ENCODE assay signal across 25 mouse cellular contexts in genomic region chr17:74904956-74905355, GRCm38 (mm10).
DNase-seq lines count a peak whose midpoint lies in the region; ATAC-seq and TF ChIP-seq lines count a peak whose summit lies in the region.
"Had no signal": no experiment of that assay in that cellular context is flagged by ENCODE, and none has a peak within 500 bp of the region (broad histone marks: within the 10 kb centered on the region; RNA-seq: fewer than 3 reads in every experiment).

No protein-coding gene starts in this region.

- H3K27ac ChIP-seq in forebrain, embryonic 11.5 days (ENCODE audit: low read depth, low read length) = no peak overlapping the region
- H3K27ac ChIP-seq in forebrain, postnatal 0 days (ENCODE audit: low read depth, low read length) = no peak overlapping the region
- no peak overlapping the region for H3K27ac ChIP-seq in intestine, embryonic 14.5 days (ENCODE audit: low read depth)
- no peak overlapping the region for H3K27ac ChIP-seq in intestine, embryonic 16.5 days (ENCODE audit: low read length)
- no peak overlapping the region for H3K27ac ChIP-seq in embryonic facial prominence, embryonic 10.5 days (replicated peaks)
- H3K27ac ChIP-seq: embryonic facial prominence, embryonic 13.5 days; forebrain, embryonic 13.5 days; gastrocnemius, adult 2 months; hindbrain, embryonic 10.5 days; hindbrain, embryonic 13.5 days had no signal

- WGBS in forebrain, embryonic 11.5 days = 99% methylated on average over 3 of the region's 3 CpGs
- 93% methylated on average over 3 of the region's 3 CpGs for WGBS in forebrain, postnatal 0 days
- 99% methylated on average over 3 of the region's 3 CpGs for WGBS in intestine, embryonic 14.5 days
- 92% methylated on average over 3 of the region's 3 CpGs for WGBS in intestine, embryonic 16.5 days
- 94% methylated on average over 3 of the region's 3 CpGs for WGBS in embryonic facial prominence, embryonic 10.5 days

- H3K9me3 ChIP-seq in forebrain, embryonic 11.5 days (ENCODE audit: control insufficient read depth, low read length) = no peaks in the 10 kb centered on the region
- no peaks in the 10 kb centered on the region for H3K9me3 ChIP-seq in forebrain, postnatal 0 days (ENCODE audit: low read length)
- H3K9me3 ChIP-seq in intestine, embryonic 14.5 days (ENCODE audit: control insufficient read depth, low read length) = no peaks in the 10 kb centered on the region
- peaks cover 5% of the 10 kb centered on the region; the same call in 1 of the 2 replicates for H3K9me3 ChIP-seq in intestine, embryonic 16.5 days (ENCODE audit: control insufficient read depth, low read length)
- H3K9me3 ChIP-seq in embryonic facial prominence, embryonic 10.5 days = peaks cover 4% of the 10 kb centered on the region
- H3K9me3 ChIP-seq: forebrain, embryonic 13.5 days had no signal

- H3K36me3 ChIP-seq in forebrain, embryonic 11.5 days (ENCODE audit: control insufficient read depth, insufficient read depth, low read length) = no peaks in the 10 kb centered on the region
- no peaks in the 10 kb centered on the region for H3K36me3 ChIP-seq in forebrain, postnatal 0 days (ENCODE audit: insufficient read depth)
- no peaks in the 10 kb centered on the region for H3K36me3 ChIP-seq in intestine, embryonic 14.5 days (ENCODE audit: control insufficient read depth, insufficient read depth, low read length)
- no peaks in the 10 kb centered on the region for H3K36me3 ChIP-seq in intestine, embryonic 16.5 days (ENCODE audit: control insufficient read depth, insufficient read depth, low read length)
- no peaks in the 10 kb centered on the region for H3K36me3 ChIP-seq in embryonic facial prominence, embryonic 10.5 days (replicated peaks)
- H3K36me3 ChIP-seq: embryonic facial prominence, embryonic 13.5 days; hindbrain, embryonic 10.5 days; hindbrain, embryonic 13.5 days had no signal

- no peaks in the 10 kb centered on the region for H3K4me1 ChIP-seq in forebrain, embryonic 11.5 days (replicated peaks; ENCODE audit: control insufficient read depth, insufficient read depth, low read length)
- H3K4me1 ChIP-seq in forebrain, postnatal 0 days (ENCODE audit: insufficient read depth) = no peaks in the 10 kb centered on the region
- peaks cover 12% of the 10 kb centered on the region for H3K4me1 ChIP-seq in intestine, embryonic 14.5 days (replicated peaks; ENCODE audit: control insufficient read depth, insufficient read depth, low read length)
- 0 out of 2 replicates have a peak, but pooled peaks cover 3% of the 10 kb centered on the region for H3K4me1 ChIP-seq in intestine, embryonic 16.5 days (ENCODE audit: control insufficient read depth, insufficient read depth, low read length)
- H3K4me1 ChIP-seq in embryonic facial prominence, embryonic 10.5 days = 0 out of 2 replicates have a peak, but pooled peaks cover 8% of the 10 kb centered on the region

- H3K4me3 ChIP-seq in forebrain, embryonic 11.5 days (ENCODE audit: low read depth, low read length) = no peak overlapping the region
- H3K4me3 ChIP-seq in forebrain, postnatal 0 days (ENCODE audit: low read depth, low read length) = no peak overlapping the region
- H3K4me3 ChIP-seq in intestine, embryonic 14.5 days (ENCODE audit: low read depth, low read length) = no peak overlapping the region
- H3K4me3 ChIP-seq in intestine, embryonic 16.5 days (ENCODE audit: low read length) = no peak overlapping the region
- H3K4me3 ChIP-seq in embryonic facial prominence, embryonic 10.5 days = no peak overlapping the region
- H3K4me3 ChIP-seq: embryonic facial prominence, embryonic 13.5 days; erythroblast, embryonic 14.5 days; forebrain, embryonic 13.5 days; gastrocnemius, adult 2 months; hindbrain, embryonic 10.5 days; hindbrain, embryonic 13.5 days had no signal

- no peak overlapping the region for H3K9ac ChIP-seq in forebrain, embryonic 11.5 days (ENCODE audit: low read length)
- H3K9ac ChIP-seq in forebrain, postnatal 0 days = no peak overlapping the region
- no peak overlapping the region for H3K9ac ChIP-seq in intestine, embryonic 14.5 days (ENCODE audit: low read length)
- H3K9ac ChIP-seq in intestine, embryonic 16.5 days (ENCODE audit: low read depth, low read length) = no peak overlapping the region
- H3K9ac ChIP-seq: embryonic facial prominence, embryonic 13.5 days; forebrain, embryonic 13.5 days; hindbrain, embryonic 13.5 days had no signal

- ATAC-seq in forebrain, embryonic 11.5 days (replicated peaks; ENCODE audit: low FRiP score) = no peak
- ATAC-seq in forebrain, postnatal 0 days = no peak
- ATAC-seq in intestine, embryonic 14.5 days (replicated peaks; ENCODE audit: low FRiP score, low TSS enrichment, low read depth) = no peak
- no peak for ATAC-seq in intestine, embryonic 16.5 days
- ATAC-seq in megakaryocyte-erythroid progenitor cell, adult 5-6 weeks (replicated peaks; ENCODE audit: low FRiP score, low TSS enrichment, poor library complexity, severe bottlenecking) = peak; percentile 23
- ATAC-seq: activated CD4-positive, CD25-positive, alpha-beta regulatory T cell, adult 4 months; forebrain, embryonic 13.5 days; forebrain, embryonic 16.5 days; hindbrain, embryonic 16.5 days had no signal

- TF ChIP-seq CTCF in forebrain, postnatal 0 days (IDR thresholded peaks at IDR 0.05; ENCODE audit: low read depth) = no peak

- peak; percentile 37 for DNase-seq in forebrain, embryonic 11.5 days (ENCODE audit: low spot score)
- no peak for DNase-seq in forebrain, postnatal 0 days
- peak; percentile 21 for DNase-seq in intestine, embryonic 14.5 days (ENCODE audit: low spot score)
- DNase-seq in embryonic facial prominence, embryonic 10.5 days (ENCODE audit: low spot score) = peak; percentile 5
- DNase-seq in retina, postnatal 1 day = no peak
- no peak for DNase-seq in c-Kit-positive CD71-positive TER-119-positive erythroid progenitor cells, embryonic 14.5 days (ENCODE audit: low spot score)
- DNase-seq: adrenal gland, adult 8-10 months; adrenal gland, postnatal 25 days; cerebellum, adult 18-20 months; cerebellum, adult 9-11 months; cerebellum, postnatal 25 days; gastrocnemius, adult 2 months; gastrocnemius, postnatal 14 days; heart, adult 18-20 months; heart, postnatal 36 days had no signal

- H3K27me3 ChIP-seq in forebrain, embryonic 11.5 days (ENCODE audit: control insufficient read depth, insufficient read depth, low read length) = no peaks in the 10 kb centered on the region
- no peaks in the 10 kb centered on the region for H3K27me3 ChIP-seq in forebrain, postnatal 0 days (ENCODE audit: insufficient read depth, low read length)
- H3K27me3 ChIP-seq in intestine, embryonic 14.5 days (replicated peaks; ENCODE audit: control insufficient read depth, insufficient read depth, low read length) = no peaks in the 10 kb centered on the region
- H3K27me3 ChIP-seq in intestine, embryonic 16.5 days (replicated peaks; ENCODE audit: control insufficient read depth, insufficient read depth, low read length) = no peaks in the 10 kb centered on the region
- H3K27me3 ChIP-seq in embryonic facial prominence, embryonic 10.5 days (replicated peaks; ENCODE audit: low read depth, poor library complexity, severe bottlenecking) = no peaks in the 10 kb centered on the region
- H3K27me3 ChIP-seq: embryonic facial prominence, embryonic 13.5 days; forebrain, embryonic 13.5 days; hindbrain, embryonic 13.5 days had no signal

- no peak overlapping the region for H3K4me2 ChIP-seq in forebrain, embryonic 11.5 days (ENCODE audit: low read depth, low read length, severe bottlenecking)
- H3K4me2 ChIP-seq in forebrain, postnatal 0 days (ENCODE audit: low read depth) = no peak overlapping the region
- no peak overlapping the region for H3K4me2 ChIP-seq in intestine, embryonic 14.5 days (ENCODE audit: low read length)
- no peak overlapping the region for H3K4me2 ChIP-seq in intestine, embryonic 16.5 days (ENCODE audit: low read depth, low read length)
- H3K4me2 ChIP-seq: embryonic facial prominence, embryonic 13.5 days; forebrain, embryonic 13.5 days; hindbrain, embryonic 13.5 days had no signal

Comparison
In these comparisons a context has a peak if more than half of its experiments do, and no peak if none do; other contexts are left out.
1. DNase-seq: peak in forebrain, embryonic 11.5 days (single experiment), intestine, embryonic 14.5 days (single experiment) and embryonic facial prominence, embryonic 10.5 days (single experiment); none in forebrain, postnatal 0 days (single experiment), retina, postnatal 1 day (single experiment) and c-Kit-positive CD71-positive TER-119-positive erythroid progenitor cells, embryonic 14.5 days (single experiment).